Mouse (Mus musculus) monocyte, adult 5-6 weeks (primary cell): ENCODE results near the gene Cdk2ap1. TPM values are rescaled to one million over a fixed set of nuclear protein-coding genes. Genes with fewer than 3 reads are reported as not detected.
"Not testable (repeated sequence)": the region's sequence is repeated elsewhere in the genome, so short reads cannot be mapped to it uniquely, and the experiment has no call there.

Experiments used
- ATAC-seq: fragments of 153-309, 156-312 bp; replicated peaks from 2 replicates; pipeline ENCODE4 v1.8.0; 2017; ENCODE audit warnings: mild to moderate bottlenecking; ENCODE audit not compliant: low TSS enrichment, insufficient number of reproducible peaks, severe bottlenecking, poor library complexity, low FRiP score
- total RNA-seq: library from RNA; stranded (forward); fragments of 200-1000, 200-491, 200-594 nt; gene quantifications from 3 replicates; pipeline ENCODE4 v1.2.3, GENCODE M21; 2017

Cdk2ap1 gene
- total RNA-seq, 1 experiment from 2014 or later, result 91.4 TPM

DNA sequence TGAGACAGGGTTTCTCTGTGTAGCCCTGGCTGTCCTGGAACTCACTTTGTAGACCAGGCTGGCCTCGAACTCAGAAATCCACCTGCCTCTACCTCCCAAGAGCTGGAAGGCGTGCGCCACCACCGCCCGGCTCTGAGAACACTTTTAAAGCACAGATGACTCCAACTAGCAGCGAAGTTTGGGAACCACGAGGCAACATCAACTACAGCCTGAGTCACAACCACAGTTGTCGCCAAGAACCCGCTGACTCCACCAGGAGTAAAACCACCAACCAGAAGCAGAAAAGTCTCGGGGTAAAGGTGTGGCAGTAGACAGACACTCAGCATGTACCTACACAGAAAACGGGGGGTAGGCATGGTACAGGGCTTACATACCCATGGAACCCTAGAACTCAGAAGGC, 52.8 kb downstream of the Cdk2ap1 start:
- no peak for ATAC-seq

DNA sequence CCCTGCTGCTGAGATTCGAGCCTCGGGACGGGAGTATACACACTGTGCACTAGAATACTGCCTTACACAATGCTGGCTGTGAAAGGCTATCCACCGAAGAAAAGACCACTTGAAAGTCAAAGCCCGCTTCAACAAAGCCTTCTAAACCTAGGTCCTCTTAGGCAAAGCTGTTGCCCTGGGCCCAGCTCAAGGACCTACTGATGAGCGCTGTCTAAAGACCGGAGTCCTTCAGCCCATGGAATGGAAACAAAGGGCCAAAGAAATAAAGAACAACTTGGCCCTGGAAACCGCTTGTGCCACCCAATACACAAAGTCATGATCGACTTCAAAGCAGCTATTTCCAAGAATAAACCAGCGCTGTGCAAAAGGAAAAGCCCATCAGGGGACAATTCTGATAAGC, 53.7 kb downstream of the Cdk2ap1 start:
- ATAC-seq, result no peak

DNA sequence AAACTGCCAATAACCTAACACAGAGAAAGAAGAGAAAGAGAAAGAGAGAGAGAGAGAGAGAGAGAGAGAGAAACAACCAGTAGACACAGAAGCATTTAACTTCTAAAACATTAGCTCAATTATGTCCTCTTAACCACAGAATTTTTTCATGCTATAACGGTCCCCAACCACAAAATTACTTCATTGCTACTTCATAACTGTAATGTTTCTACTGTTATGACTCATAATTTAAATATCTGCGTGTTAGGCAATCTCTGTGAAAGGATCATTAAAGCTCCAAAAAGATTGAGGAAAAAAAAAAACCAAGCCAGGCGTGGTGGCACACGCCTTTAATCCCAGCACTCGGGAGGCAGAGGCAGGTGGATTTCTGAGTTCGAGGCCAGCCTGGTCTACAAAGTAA, 60.0 kb downstream of the Cdk2ap1 start:
- not testable (repeated sequence) for ATAC-seq

DNA sequence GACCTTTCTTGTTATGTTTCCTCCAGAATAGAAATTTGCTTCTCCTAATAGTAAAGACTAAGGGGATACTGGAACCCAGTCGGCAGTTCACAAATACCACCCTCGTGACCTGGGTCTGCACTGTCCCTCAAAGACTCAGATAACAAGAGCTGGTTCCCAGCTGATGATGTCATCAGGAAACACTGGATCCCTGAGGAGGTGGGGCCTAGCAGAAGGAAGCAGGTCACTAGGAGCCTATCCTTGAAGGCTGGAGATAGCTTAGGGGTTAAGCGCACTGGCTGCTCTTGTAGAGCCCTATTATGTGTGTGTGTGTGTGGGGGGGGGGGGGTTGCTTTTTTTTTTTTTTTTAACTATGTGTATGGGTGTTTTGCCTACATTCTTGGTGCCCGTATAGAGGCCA, 62.8 kb downstream of the Cdk2ap1 start:
- ATAC-seq, result no peak

DNA sequence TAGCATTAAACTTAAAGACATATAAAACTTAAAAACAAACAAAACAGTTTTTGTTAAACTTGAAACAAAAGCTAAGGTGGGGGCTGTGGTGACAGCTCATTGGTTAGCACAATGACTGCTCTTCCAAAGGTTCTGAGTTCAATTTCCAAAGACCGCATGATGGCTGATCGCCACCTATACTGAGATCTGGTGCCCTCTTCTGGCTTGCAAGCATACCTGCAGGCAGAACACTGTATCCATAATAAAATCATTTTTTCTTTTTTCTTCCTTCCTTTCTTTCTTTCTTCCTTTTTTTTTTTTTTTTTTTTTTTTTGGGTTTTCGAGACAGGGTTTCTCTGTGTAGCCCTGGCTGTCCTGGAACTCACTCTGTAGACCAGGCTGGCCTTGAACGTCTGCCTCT, 63.6 kb downstream of the Cdk2ap1 start:
- not testable (repeated sequence) for ATAC-seq

DNA sequence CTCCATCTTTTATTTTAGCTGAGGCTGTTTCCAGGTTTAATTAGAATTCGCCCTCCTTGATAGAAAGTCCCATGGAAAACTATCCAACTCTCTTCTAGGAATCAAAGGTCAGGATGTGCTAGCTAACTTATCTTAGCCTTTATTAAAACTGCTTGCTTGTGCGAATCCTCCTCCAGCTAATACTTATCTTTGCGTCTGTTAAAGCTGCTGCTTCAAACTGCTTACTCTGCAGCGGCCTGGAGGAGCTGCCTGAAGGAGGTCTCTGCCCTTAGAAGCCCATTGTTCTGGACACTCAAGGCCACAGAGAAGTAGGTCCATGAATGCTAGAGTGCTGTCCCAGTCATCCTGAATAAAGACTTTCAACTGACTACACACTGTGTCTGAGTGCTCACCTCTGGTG, 66.4 kb downstream of the Cdk2ap1 start:
- ATAC-seq, result no peak

Other genes with a start within 250 kb of the Cdk2ap1 start
- gene Arl6ip4, start 247.0 kb downstream of the Cdk2ap1 start, total RNA-seq, result 53.4 to 79.6 TPM (median 61.8 TPM) in 3 replicates
- gene Pitpnm2, start 113.3 kb downstream of the Cdk2ap1 start, total RNA-seq, result 1.1 to 2.8 TPM (median 1.3 TPM) in 3 replicates
- gene Mphosph9, start 35.1 kb downstream of the Cdk2ap1 start, total RNA-seq, result 8.3 to 21.1 TPM (median 12.8 TPM) in 3 replicates
- gene 2810006K23Rik, start 35.0 kb downstream of the Cdk2ap1 start, total RNA-seq, result 4.0 to 18.6 TPM (median 6.7 TPM) in 3 replicates
- 178 to 275 TPM (median 193 TPM) in 3 replicates for gene Sbno1, start 62.9 kb upstream of the Cdk2ap1 start, total RNA-seq
- gene Kmt5a, start 76.8 kb upstream of the Cdk2ap1 start, total RNA-seq, result 78.3 to 109 TPM (median 102 TPM) in 3 replicates
- 47.8 to 86.1 TPM (median 71.4 TPM) in 3 replicates for gene Rilpl2, start 115.3 kb upstream of the Cdk2ap1 start, total RNA-seq
- gene Snrnp35, start 120.1 kb upstream of the Cdk2ap1 start, total RNA-seq, result 7.4 to 12.5 TPM (median 9.8 TPM) in 3 replicates
- 1.4 to 3.0 TPM in 2 of 3 replicates, not detected in the other for gene Rilpl1, start 168.3 kb upstream of the Cdk2ap1 start, total RNA-seq
- gene Tmed2, start 177.6 kb upstream of the Cdk2ap1 start, total RNA-seq, result 574 to 1,047 TPM (median 1,041 TPM) in 3 replicates
- gene Ddx55, start 189.8 kb upstream of the Cdk2ap1 start, total RNA-seq, result 23.3 to 32.0 TPM (median 28.7 TPM) in 3 replicates
- 21.2 to 26.1 TPM (median 23.4 TPM) in 3 replicates for gene Eif2b1, start 216.0 kb upstream of the Cdk2ap1 start, total RNA-seq
- 12.7 to 25.2 TPM (median 15.0 TPM) in 3 replicates for gene Gtf2h3, start 216.1 kb upstream of the Cdk2ap1 start, total RNA-seq